Mouse (Mus musculus): ENCODE data around the gene Trappc1. TPM values are rescaled to one million over a fixed set of nuclear protein-coding genes. Genes with fewer than 3 reads are reported as not detected.

Gene Trappc1
- polyA plus RNA-seq, 1 experiment from 2014 or later: 153 TPM

DNA sequence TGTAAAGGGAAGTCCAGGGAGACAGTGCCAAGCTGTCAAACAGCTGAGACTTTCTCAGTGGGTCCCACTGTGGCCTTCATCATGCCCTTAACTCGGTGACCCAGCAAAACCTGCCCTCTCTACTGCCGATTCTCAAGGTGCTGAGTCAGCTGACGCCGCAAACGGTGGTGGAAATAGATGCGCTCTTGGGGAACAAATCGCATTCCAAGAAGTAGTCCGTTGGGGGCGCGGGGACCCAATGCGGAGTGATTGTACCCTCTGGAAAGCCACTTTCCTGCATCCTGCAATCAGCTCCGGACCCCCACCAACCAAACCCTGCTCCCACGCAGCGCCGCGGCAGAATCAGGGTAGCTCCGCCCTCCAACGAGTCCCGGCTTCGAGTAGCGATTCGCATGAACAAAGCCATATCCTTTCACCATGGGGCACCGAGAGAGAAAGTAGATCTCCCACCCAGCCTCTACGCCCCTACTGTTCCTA is 8.2 kb downstream of the Trappc1 start:
- Histone ChIP-seq H3K27me3 (peaks cover 26% of the 10 kb centered on the region), H3K9ac (peak overlapping the region; percentile 77), H3K4me1 (peaks cover 26% of the 10 kb centered on the region), H3K4me3 (peak overlapping the region; percentile 54), H3K4me2 (replicated peaks) (peak overlapping the region; percentile 67), H3K36me3 (no peaks in the 10 kb centered on the region), H3K27ac (peak overlapping the region; percentile 80), H3K9me3 (no peaks in the 10 kb centered on the region)
- peak; percentile 85 for ATAC-seq (ENCODE audit: low FRiP score, low read depth)
- WGBS: under 1% methylated on average over 24 of the region's 24 CpGs

- WGBS: 16% methylated on average over 8 of the region's 8 CpGs
Observed at GRCm38 (mm10) chr11:69332713-69333253, 9.0 kb downstream of the Trappc1 start.

DNA sequence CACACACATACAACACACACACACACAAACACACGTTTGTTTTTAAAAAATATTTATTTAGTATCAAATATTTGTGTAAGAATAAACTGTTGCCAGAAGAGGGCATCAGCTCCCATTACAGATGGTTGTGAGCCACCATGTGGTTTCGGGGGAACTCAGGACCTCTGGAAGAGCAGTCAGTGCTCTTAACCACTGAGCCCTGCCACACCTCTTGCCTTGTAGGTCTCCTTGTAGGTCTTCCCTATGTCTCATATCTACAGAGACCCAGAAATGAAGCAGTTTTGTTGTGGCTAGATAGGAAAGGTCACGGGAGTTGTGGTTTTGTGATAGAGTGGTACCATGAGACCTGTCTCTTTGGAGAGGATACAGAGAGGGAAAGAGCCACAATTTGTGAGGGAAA is 10.1 kb downstream of the Trappc1 start:
- Histone ChIP-seq H3K4me2 (replicated peaks) (no peak overlapping the region), H3K27ac (no peak overlapping the region; the same call in 1 of the 2 replicates), H3K4me1 (peaks cover 22% of the 10 kb centered on the region), H3K9ac (no peak overlapping the region), H3K36me3 (no peaks in the 10 kb centered on the region), H3K9me3 (no peaks in the 10 kb centered on the region), H3K4me3 (no peak overlapping the region), H3K27me3 (peaks cover 8% of the 10 kb centered on the region; the same call in 1 of the 2 replicates)
- ATAC-seq (ENCODE audit: low FRiP score, low read depth): no peak
- 61% methylated on average over 3 of the region's 3 CpGs for WGBS

More at GRCm38 (mm10) chr11:69332713-69333253, 9.0 kb downstream of the Trappc1 start:
- peaks cover 18% of the 10 kb centered on the region for H3K27me3 ChIP-seq
- H3K4me3 ChIP-seq: no peak overlapping the region
- no peaks in the 10 kb centered on the region for H3K9me3 ChIP-seq
- peak overlapping the region; percentile 80; the same call in 1 of the 2 replicates for H3K27ac ChIP-seq
- H3K36me3 ChIP-seq: no peaks in the 10 kb centered on the region
- no peak for ATAC-seq (ENCODE audit: low FRiP score, low read depth)
- peak overlapping the region; percentile 67 for H3K4me2 ChIP-seq (replicated peaks)
- H3K9ac ChIP-seq: peak overlapping the region; percentile 77; the same call in 1 of the 2 replicates
- peaks cover 22% of the 10 kb centered on the region for H3K4me1 ChIP-seq

GRCm38 (mm10) chr11:69334796-69335195 is 11.0 kb downstream of the Trappc1 start:
- WGBS: 57% methylated on average over 4 of the region's 4 CpGs
- no peak for ATAC-seq (ENCODE audit: low FRiP score, low read depth)

GRCm38 (mm10) chr11:69340161-69341131 is 16.7 kb downstream of the Trappc1 start, which contains the start of gene Rnf227:
Gene Rnf227 (plus strand): TSS chr11:69340461.
- H3K27me3 ChIP-seq: no peaks in the 10 kb centered on the region
- peak within 1 kb of the TSS; percentile 88 for H3K27ac ChIP-seq
- peak within 1 kb of the TSS; percentile 79 for H3K9ac ChIP-seq
- peak within 1 kb of the TSS; percentile 63 for H3K4me3 ChIP-seq
- peaks cover 15% of the 10 kb centered on the region for H3K4me1 ChIP-seq
- H3K36me3 ChIP-seq: peaks cover 28% of the 10 kb centered on the region
- no peaks in the 10 kb centered on the region for H3K9me3 ChIP-seq
- peak within 1 kb of the TSS; percentile 82 for H3K4me2 ChIP-seq (replicated peaks)
- 2% methylated on average over 99 of the region's 99 CpGs for WGBS
- ATAC-seq (ENCODE audit: low FRiP score, low read depth): peak; percentile 89

More at GRCm38 (mm10) chr11:69334796-69335195, 11.0 kb downstream of the Trappc1 start:
- Histone ChIP-seq H3K9me3 (no peaks in the 10 kb centered on the region), H3K4me3 (no peak overlapping the region), H3K9ac (no peak overlapping the region), H3K36me3 (no peaks in the 10 kb centered on the region), H3K4me2 (replicated peaks) (no peak overlapping the region), H3K27ac (no peak overlapping the region), H3K4me1 (peaks cover 24% of the 10 kb centered on the region), H3K27me3 (no peaks in the 10 kb centered on the region; the same call in 1 of the 2 replicates)

- no peak overlapping the region for H3K4me2 ChIP-seq (replicated peaks)
- peaks cover 88% of the 10 kb centered on the region for H3K36me3 ChIP-seq
- no peak overlapping the region for H3K27ac ChIP-seq
- H3K27me3 ChIP-seq: no peaks in the 10 kb centered on the region
- 87% methylated on average over 24 of the region's 26 CpGs for WGBS
- H3K9ac ChIP-seq: no peak overlapping the region
- no peaks in the 10 kb centered on the region for H3K9me3 ChIP-seq
- ATAC-seq (ENCODE audit: low FRiP score, low read depth): no peak
- peaks cover 2% of the 10 kb centered on the region for H3K4me1 ChIP-seq
- no peak overlapping the region for H3K4me3 ChIP-seq
Observed at GRCm38 (mm10) chr11:69346441-69346840, 22.7 kb downstream of the Trappc1 start.

DNA sequence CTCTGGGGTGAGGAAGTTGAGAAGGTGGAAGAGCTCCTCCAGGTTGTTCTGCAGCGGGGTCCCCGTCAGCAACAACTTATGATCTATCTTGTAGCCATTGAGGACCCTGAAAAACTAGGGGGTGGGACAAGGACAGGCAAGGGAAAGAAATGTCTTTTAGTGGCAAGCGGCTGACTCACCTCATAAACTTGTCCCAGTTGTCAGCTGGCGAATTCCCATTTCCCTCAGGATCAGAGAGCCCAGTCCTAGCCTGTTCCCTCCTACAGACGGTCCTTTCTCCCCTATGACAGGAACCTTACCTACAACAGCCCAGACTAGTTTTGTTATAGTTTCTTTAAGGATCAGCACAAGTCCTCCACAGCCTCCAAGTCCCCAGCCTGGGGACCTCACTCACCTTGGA is 32.8 kb downstream of the Trappc1 start:
- H3K36me3 ChIP-seq: peaks cover 100% of the 10 kb centered on the region
- H3K9ac ChIP-seq: no peak overlapping the region
- H3K9me3 ChIP-seq: no peaks in the 10 kb centered on the region
- 83% methylated on average over 5 of the region's 5 CpGs for WGBS
- no peak overlapping the region for H3K4me3 ChIP-seq
- no peak overlapping the region for H3K27ac ChIP-seq
- no peaks in the 10 kb centered on the region for H3K27me3 ChIP-seq
- no peak for ATAC-seq (ENCODE audit: low FRiP score, low read depth)
- H3K4me2 ChIP-seq (replicated peaks): no peak overlapping the region
- no peaks in the 10 kb centered on the region for H3K4me1 ChIP-seq

DNA sequence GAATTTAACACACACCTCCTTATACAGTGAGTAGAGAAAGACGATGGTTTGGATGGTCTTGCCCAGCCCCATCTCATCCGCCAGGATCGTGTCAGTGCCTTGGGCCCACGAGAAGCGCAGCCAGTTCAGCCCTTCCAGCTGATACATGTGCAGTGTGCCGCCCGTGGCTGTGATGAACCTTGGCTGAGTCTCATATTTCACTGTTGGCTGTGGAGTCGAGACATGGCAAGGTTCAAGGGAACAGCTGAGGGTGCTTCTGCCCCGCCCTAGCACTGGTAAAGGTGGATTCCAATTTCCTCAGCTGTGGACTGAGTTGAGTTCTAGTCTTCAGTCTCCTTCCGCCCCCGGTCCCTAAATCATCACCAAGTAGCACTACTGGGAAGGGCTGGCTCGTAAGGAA is 33.9 kb downstream of the Trappc1 start:
- H3K27ac ChIP-seq: no peak overlapping the region
- WGBS: 84% methylated on average over 12 of the region's 12 CpGs
- H3K9me3 ChIP-seq: no peaks in the 10 kb centered on the region
- H3K4me2 ChIP-seq (replicated peaks): no peak overlapping the region
- no peak overlapping the region for H3K9ac ChIP-seq
- peaks cover 4% of the 10 kb centered on the region for H3K4me1 ChIP-seq
- ATAC-seq (ENCODE audit: low FRiP score, low read depth): peak; percentile 26; the same call in 1 of the 2 replicates
- H3K4me3 ChIP-seq: no peak overlapping the region
- H3K27me3 ChIP-seq: no peaks in the 10 kb centered on the region
- peaks cover 99% of the 10 kb centered on the region for H3K36me3 ChIP-seq

GRCm38 (mm10) chr11:69362021-69362420 is 38.2 kb downstream of the Trappc1 start:
- Histone ChIP-seq H3K4me1 (peaks cover 40% of the 10 kb centered on the region), H3K4me3 (no peak overlapping the region), H3K4me2 (replicated peaks) (no peak overlapping the region), H3K27ac (no peak overlapping the region), H3K27me3 (no peaks in the 10 kb centered on the region), H3K36me3 (peaks cover 75% of the 10 kb centered on the region), H3K9me3 (0 out of 2 replicates have a peak, but pooled peaks cover 3% of the 10 kb centered on the region), H3K9ac (no peak overlapping the region)
- ATAC-seq (ENCODE audit: low FRiP score, low read depth): no peak
- WGBS: 53% methylated on average over 7 of the region's 7 CpGs

- H3K27ac ChIP-seq: no peak overlapping the region
- H3K4me2 ChIP-seq (replicated peaks): no peak overlapping the region
- H3K4me1 ChIP-seq: peaks cover 40% of the 10 kb centered on the region
- H3K9me3 ChIP-seq: 0 out of 2 replicates have a peak, but pooled peaks cover 3% of the 10 kb centered on the region
- 20% methylated on average over 2 of the region's 2 CpGs for WGBS
- H3K9ac ChIP-seq: no peak overlapping the region
- peaks cover 70% of the 10 kb centered on the region for H3K36me3 ChIP-seq
- H3K27me3 ChIP-seq: no peaks in the 10 kb centered on the region
- no peak overlapping the region for H3K4me3 ChIP-seq
- ATAC-seq (ENCODE audit: low FRiP score, low read depth): no peak
Observed at GRCm38 (mm10) chr11:69362479-69362878, 38.7 kb downstream of the Trappc1 start.

- no peak for ATAC-seq (ENCODE audit: low FRiP score, low read depth)
- Histone ChIP-seq H3K4me3 (peak overlapping the region; percentile 87), H3K27ac (peak overlapping the region; percentile 100; the same call in 1 of the 2 replicates), H3K4me1 (peaks cover 42% of the 10 kb centered on the region), H3K9ac (peak overlapping the region; percentile 73), H3K27me3 (no peaks in the 10 kb centered on the region), H3K9me3 (0 out of 2 replicates have a peak, but pooled peaks cover 3% of the 10 kb centered on the region), H3K36me3 (peaks cover 51% of the 10 kb centered on the region), H3K4me2 (replicated peaks) (peak overlapping the region; percentile 98)
- 59% methylated on average over 8 of the region's 8 CpGs for WGBS
Observed at GRCm38 (mm10) chr11:69364376-69364775, 40.6 kb downstream of the Trappc1 start.

DNA sequence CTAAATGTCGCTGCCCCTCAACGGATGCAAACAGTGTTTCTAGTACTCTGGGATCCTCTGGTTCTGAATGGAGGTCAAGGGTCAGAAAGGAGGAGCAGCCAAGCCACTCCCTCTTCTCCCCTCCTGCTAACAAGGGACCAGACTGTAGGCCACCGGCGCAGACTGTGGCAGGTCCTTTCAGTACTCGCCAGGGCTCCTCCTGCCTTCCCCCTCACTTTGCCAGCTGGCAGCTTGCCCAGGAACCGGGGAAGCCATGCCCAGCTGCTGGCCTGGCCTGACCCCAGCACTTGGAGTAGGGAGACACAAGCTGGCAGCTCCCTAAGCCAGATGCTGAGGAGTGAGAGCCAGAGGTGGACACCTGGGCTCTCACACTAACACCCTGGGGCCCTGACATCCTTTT is 41.1 kb downstream of the Trappc1 start:
- peak; percentile 22 for ATAC-seq (ENCODE audit: low FRiP score, low read depth)
- Histone ChIP-seq H3K36me3 (peaks cover 46% of the 10 kb centered on the region), H3K9me3 (0 out of 2 replicates have a peak, but pooled peaks cover 3% of the 10 kb centered on the region), H3K4me1 (peaks cover 45% of the 10 kb centered on the region), H3K9ac (peak overlapping the region; percentile 73), H3K27me3 (no peaks in the 10 kb centered on the region), H3K4me2 (replicated peaks) (peak overlapping the region; percentile 98), H3K27ac (peak overlapping the region; percentile 100), H3K4me3 (peak overlapping the region; percentile 87)
- WGBS: 2% methylated on average over 6 of the region's 6 CpGs

All from limb, embryonic 13.5 days (tissue).